Mouse (Mus musculus): ENCODE measurements around the gene Brd4. TPM values are rescaled to one million over a fixed set of nuclear protein-coding genes. Genes with fewer than 3 reads are reported as not detected.

Gene Brd4
- polyA plus RNA-seq, 1 experiment from 2014 or later = 90.2 TPM

DNA sequence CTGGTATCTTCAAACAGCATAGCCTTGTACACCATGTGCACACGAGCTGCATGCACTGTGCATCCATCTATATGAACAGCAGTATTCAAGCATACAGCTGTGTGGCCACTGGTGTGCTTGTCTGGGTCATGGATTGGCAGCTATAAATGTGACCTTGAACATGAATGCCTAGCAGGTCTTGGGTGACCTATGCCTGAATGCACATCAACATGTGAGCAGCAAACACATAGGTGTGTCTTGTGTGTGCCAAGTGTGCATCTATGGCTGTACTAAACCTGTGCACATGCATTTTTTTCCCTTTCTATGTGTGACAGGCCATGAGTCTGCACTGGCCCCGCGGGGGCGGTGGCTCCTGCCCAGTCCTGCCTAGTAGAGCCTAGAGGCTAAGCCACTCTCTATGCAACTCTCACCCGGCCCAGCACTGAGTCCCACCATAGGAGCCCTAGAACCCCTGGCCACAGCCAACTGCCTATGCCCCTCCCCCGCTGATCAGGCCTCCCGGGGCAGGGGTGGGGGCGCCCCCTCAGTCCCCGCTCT is 119.2 kb downstream of the Brd4 start:
- Histone ChIP-seq H3K4me1 (replicated peaks; ENCODE audit: control insufficient read depth, insufficient read depth, low read length) (peaks cover 31% of the 10 kb centered on the region), H3K9me3 (ENCODE audit: control insufficient read depth, low read length) (no peaks in the 10 kb centered on the region), H3K36me3 (ENCODE audit: control insufficient read depth, insufficient read depth, low read length) (peaks cover 4% of the 10 kb centered on the region; the same call in 1 of the 2 replicates), H3K9ac (ENCODE audit: low read length) (peak overlapping the region; percentile 64), H3K4me3 (ENCODE audit: low read depth, low read length) (peak overlapping the region; percentile 71), H3K27me3 (replicated peaks; ENCODE audit: control insufficient read depth, insufficient read depth, low read length) (no peaks in the 10 kb centered on the region), H3K4me2 (ENCODE audit: low read length) (peak overlapping the region; percentile 78), H3K27ac (ENCODE audit: low read depth) (peak overlapping the region; percentile 87)
- DNase-seq (ENCODE audit: low spot score) (peak; percentile 72), ATAC-seq (replicated peaks; ENCODE audit: low FRiP score, low TSS enrichment, low read depth) (peak; percentile 16; the same call in 1 of the 2 replicates)
- 7% methylated on average over 9 of the region's 9 CpGs for WGBS

DNA sequence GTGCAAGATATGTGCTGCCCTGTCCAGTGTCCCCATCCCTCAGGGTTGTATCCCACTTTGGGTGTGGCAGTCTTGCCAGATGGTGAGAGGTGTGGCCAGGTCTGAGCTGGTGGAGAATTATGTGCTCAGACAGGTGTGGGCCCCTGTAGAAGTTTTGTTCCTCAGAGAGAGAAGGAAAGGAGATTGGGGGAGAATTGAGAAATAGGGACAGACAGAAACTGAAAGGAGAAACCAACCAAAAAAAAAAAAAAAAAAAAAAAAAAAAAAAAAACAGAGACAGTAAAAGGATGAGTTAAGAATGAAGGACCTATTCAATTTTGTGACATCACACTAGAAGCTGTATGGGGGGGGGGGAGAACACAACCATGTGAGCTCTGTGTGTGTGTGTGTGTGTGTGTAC is 119.7 kb downstream of the Brd4 start:
- H3K9ac ChIP-seq (ENCODE audit: low read length) = no peak overlapping the region
- peaks cover 31% of the 10 kb centered on the region for H3K4me1 ChIP-seq (replicated peaks; ENCODE audit: control insufficient read depth, insufficient read depth, low read length)
- no peaks in the 10 kb centered on the region for H3K27me3 ChIP-seq (replicated peaks; ENCODE audit: control insufficient read depth, insufficient read depth, low read length)
- no peak overlapping the region for H3K4me3 ChIP-seq (ENCODE audit: low read depth, low read length)
- no peak overlapping the region; the same call in 1 of the 2 replicates for H3K27ac ChIP-seq (ENCODE audit: low read depth)
- ATAC-seq (replicated peaks; ENCODE audit: low FRiP score, low TSS enrichment, low read depth) (no peak), DNase-seq (ENCODE audit: low spot score) (no peak)
- H3K36me3 ChIP-seq (ENCODE audit: control insufficient read depth, insufficient read depth, low read length) = peaks cover 4% of the 10 kb centered on the region; the same call in 1 of the 2 replicates
- peak overlapping the region; percentile 78 for H3K4me2 ChIP-seq (ENCODE audit: low read length)
- no peaks in the 10 kb centered on the region for H3K9me3 ChIP-seq (ENCODE audit: control insufficient read depth, low read length)

DNA sequence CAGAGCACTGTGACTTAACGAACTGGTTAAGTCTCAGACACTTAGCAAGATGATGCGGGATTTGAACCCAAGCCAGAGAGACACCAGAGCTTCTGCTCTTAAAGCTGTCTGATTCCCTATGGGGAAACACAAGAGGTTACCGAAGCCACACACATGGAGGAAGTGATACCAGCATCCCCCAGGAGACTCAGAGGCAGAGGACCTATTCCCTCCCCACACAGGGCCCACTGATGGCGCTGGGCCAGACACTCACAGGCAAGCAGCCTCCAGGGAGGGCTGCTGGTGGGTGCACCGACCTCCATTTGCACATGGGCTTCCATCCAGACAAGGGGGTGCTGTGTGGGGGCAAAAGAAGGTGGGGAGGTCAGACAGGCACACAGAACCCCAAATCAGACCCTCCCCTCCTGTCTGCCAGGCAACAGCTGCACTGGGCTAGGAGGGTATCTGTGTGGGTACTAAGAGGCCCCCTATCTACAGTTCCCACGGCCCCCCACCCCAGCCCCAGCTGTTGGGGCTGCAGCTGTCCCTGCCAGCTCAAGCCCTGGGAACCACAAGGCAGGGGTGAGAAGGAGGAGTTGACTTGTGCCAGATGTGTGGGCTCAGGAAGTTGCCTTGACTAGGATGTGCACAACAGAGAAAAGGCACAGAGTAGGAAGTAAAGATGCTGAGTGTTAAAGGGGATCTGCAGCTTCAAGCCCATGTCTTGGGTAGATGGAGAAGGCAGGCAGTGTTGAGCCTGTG is 120.4 kb downstream of the Brd4 start:
- Histone ChIP-seq H3K4me1 (replicated peaks; ENCODE audit: control insufficient read depth, insufficient read depth, low read length) (peaks cover 31% of the 10 kb centered on the region), H3K9me3 (ENCODE audit: control insufficient read depth, low read length) (no peaks in the 10 kb centered on the region), H3K9ac (ENCODE audit: low read length) (no peak overlapping the region), H3K4me2 (ENCODE audit: low read length) (peak overlapping the region; percentile 12), H3K27me3 (replicated peaks; ENCODE audit: control insufficient read depth, insufficient read depth, low read length) (no peaks in the 10 kb centered on the region), H3K36me3 (ENCODE audit: control insufficient read depth, insufficient read depth, low read length) (peaks cover 4% of the 10 kb centered on the region; the same call in 1 of the 2 replicates), H3K27ac (ENCODE audit: low read depth) (peak overlapping the region; percentile 33; the same call in 1 of the 2 replicates), H3K4me3 (ENCODE audit: low read depth, low read length) (no peak overlapping the region)
- WGBS = 44% methylated on average over 6 of the region's 6 CpGs
- ATAC-seq (replicated peaks; ENCODE audit: low FRiP score, low TSS enrichment, low read depth) (no peak), DNase-seq (ENCODE audit: low spot score) (no peak)

DNA sequence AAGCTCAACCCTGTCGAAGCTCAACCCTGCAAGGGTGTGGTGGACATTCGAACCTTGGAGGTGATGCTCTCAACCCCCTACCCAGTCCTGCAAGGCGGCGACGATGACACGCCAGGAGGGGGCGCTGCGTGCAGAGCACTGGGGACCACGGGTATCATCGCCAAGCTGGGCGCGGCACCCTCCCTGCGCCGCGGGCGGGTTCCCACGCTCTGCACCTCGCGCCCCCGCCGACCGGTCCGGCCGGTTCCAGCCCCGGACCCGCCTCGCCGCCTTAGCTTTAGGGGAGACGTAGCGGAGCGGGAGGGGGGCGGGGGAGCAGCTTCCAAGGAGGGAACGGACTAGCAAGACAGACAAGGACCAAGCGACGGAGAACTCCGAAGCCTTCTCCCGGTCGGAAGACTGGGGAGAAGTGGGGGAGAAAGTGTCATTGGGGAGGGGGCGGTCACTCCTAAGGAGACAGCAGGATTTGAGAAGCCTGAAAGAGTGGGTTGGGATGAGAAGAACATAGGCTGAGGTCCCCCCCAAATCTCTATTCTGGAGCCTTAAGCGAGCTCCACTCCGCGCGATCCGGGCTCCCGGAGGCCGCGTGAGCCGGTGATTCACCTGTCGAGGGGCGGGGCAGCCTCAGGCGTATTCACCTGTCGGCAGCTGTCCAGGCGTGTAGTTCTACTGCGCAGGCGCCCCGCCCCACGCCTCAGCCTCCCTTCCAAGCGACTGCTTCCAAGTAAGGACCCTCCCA is 122.2 kb downstream of the Brd4 start:
- Histone ChIP-seq H3K4me1 (replicated peaks; ENCODE audit: control insufficient read depth, insufficient read depth, low read length) (peaks cover 31% of the 10 kb centered on the region), H3K27me3 (replicated peaks; ENCODE audit: control insufficient read depth, insufficient read depth, low read length) (no peaks in the 10 kb centered on the region), H3K4me2 (ENCODE audit: low read length) (peak overlapping the region; percentile 57), H3K36me3 (ENCODE audit: control insufficient read depth, insufficient read depth, low read length) (peaks cover 21% of the 10 kb centered on the region), H3K27ac (ENCODE audit: low read depth) (peak overlapping the region; percentile 10; the same call in 1 of the 2 replicates), H3K9me3 (ENCODE audit: control insufficient read depth, low read length) (no peaks in the 10 kb centered on the region), H3K9ac (ENCODE audit: low read length) (peak overlapping the region; percentile 35), H3K4me3 (ENCODE audit: low read depth, low read length) (peak overlapping the region; percentile 38)
- ATAC-seq (replicated peaks; ENCODE audit: low FRiP score, low TSS enrichment, low read depth) (peak; percentile 59), DNase-seq (ENCODE audit: low spot score) (peak; percentile 92)
- 2% methylated on average over 58 of the region's 58 CpGs for WGBS

DNA sequence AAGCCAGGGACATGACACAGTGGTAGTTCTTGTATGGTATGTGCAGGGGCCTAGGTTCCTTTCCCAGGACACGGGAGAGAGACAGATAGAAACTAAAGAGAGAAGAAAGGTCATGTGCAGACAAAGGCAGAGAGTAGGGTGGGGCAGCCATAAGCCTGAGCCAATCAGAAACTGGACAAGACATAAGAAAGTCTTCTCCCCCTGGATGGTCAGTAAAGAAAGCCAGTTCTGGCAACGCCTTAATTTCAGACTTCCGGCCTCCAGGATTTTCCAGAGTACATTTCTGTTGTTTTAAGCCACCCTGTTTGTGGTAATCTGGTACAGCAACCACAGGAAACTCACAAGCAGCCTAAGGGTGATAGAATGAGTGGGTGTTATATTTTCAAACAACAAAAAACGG is 123.6 kb downstream of the Brd4 start:
- Histone ChIP-seq H3K4me2 (ENCODE audit: low read length) (no peak overlapping the region), H3K36me3 (ENCODE audit: control insufficient read depth, insufficient read depth, low read length) (peaks cover 31% of the 10 kb centered on the region), H3K27me3 (replicated peaks; ENCODE audit: control insufficient read depth, insufficient read depth, low read length) (no peaks in the 10 kb centered on the region), H3K4me3 (ENCODE audit: low read depth, low read length) (no peak overlapping the region), H3K9ac (ENCODE audit: low read length) (no peak overlapping the region), H3K27ac (ENCODE audit: low read depth) (no peak overlapping the region), H3K9me3 (ENCODE audit: control insufficient read depth, low read length) (no peaks in the 10 kb centered on the region), H3K4me1 (replicated peaks; ENCODE audit: control insufficient read depth, insufficient read depth, low read length) (peaks cover 27% of the 10 kb centered on the region)
- 69% methylated on average over 4 of the region's 4 CpGs for WGBS
- DNase-seq (ENCODE audit: low spot score) = no peak
- no peak for ATAC-seq (replicated peaks; ENCODE audit: low FRiP score, low TSS enrichment, low read depth)

DNA sequence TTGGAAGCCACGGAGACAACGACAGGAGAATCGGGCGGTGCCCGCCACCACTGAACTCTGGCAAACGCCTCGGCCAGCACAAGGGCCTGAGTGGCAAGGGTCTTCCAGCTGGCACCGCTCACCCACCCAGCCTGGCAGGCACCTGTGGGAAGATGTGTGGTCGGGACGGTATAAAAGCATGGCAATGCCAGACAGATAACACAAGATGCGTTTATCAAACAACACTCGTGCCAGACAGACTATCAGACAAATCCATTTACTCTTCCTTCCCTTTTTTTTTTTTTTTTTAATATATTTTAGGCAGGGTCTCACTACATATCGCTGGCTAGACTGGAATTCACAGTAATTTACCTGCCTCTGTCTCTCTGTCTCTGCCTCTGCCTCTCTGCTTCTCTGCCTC is 125.7 kb downstream of the Brd4 start:
- no peak for ATAC-seq (replicated peaks; ENCODE audit: low FRiP score, low TSS enrichment, low read depth)
- Histone ChIP-seq H3K4me1 (replicated peaks; ENCODE audit: control insufficient read depth, insufficient read depth, low read length) (peaks cover 9% of the 10 kb centered on the region), H3K27me3 (replicated peaks; ENCODE audit: control insufficient read depth, insufficient read depth, low read length) (no peaks in the 10 kb centered on the region), H3K4me2 (ENCODE audit: low read length) (no peak overlapping the region), H3K4me3 (ENCODE audit: low read depth, low read length) (no peak overlapping the region), H3K36me3 (ENCODE audit: control insufficient read depth, insufficient read depth, low read length) (peaks cover 52% of the 10 kb centered on the region), H3K27ac (ENCODE audit: low read depth) (no peak overlapping the region), H3K9ac (ENCODE audit: low read length) (no peak overlapping the region), H3K9me3 (ENCODE audit: control insufficient read depth, low read length) (no peaks in the 10 kb centered on the region)
- no peak for DNase-seq (ENCODE audit: low spot score)
- WGBS = 87% methylated on average over 13 of the region's 13 CpGs

DNA sequence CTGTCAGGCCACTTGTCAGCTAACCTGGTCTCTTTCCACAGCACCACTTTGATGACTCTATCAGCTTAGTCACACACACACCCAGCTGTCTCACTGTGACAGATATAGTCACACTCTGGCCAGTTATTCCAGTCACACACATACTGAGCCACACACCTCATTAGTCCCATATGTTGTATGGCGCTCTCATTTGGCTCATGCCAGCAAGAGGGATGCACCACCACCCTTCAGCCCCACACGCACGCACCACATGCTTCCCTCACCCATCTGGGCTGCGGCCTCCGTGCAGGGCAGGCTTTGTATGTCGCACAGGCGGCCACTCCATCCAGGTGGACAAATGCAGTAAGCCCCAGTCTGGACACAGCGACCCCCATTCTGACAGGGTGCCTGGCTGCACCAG is 137.8 kb downstream of the Brd4 start:
- no peak overlapping the region for H3K9ac ChIP-seq (ENCODE audit: low read length)
- H3K4me1 ChIP-seq (replicated peaks; ENCODE audit: control insufficient read depth, insufficient read depth, low read length) = no peaks in the 10 kb centered on the region
- no peak overlapping the region for H3K4me3 ChIP-seq (ENCODE audit: low read depth, low read length)
- no peak overlapping the region for H3K4me2 ChIP-seq (ENCODE audit: low read length)
- ATAC-seq (replicated peaks; ENCODE audit: low FRiP score, low TSS enrichment, low read depth) (no peak), DNase-seq (ENCODE audit: low spot score) (no peak)
- H3K27ac ChIP-seq (ENCODE audit: low read depth) = no peak overlapping the region
- 93% methylated on average over 8 of the region's 8 CpGs for WGBS
- no peaks in the 10 kb centered on the region for H3K27me3 ChIP-seq (replicated peaks; ENCODE audit: control insufficient read depth, insufficient read depth, low read length)
- H3K9me3 ChIP-seq (ENCODE audit: control insufficient read depth, low read length) = no peaks in the 10 kb centered on the region
- H3K36me3 ChIP-seq (ENCODE audit: control insufficient read depth, insufficient read depth, low read length) = peaks cover 90% of the 10 kb centered on the region

Data from intestine, embryonic 14.5 days (tissue).